Mouse (Mus musculus): ENCODE measurements around the gene Ldlrad1. TPM values are rescaled to one million over a fixed set of nuclear protein-coding genes. Genes with fewer than 3 reads are reported as not detected.
A peak's percentile ranks its signal among the peaks of the same experiment; 100 is the strongest.

Gene Ldlrad1
- total and polyA plus RNA-seq, 2 experiments: not detected

GRCm38 (mm10) chr4:107211465-107211864 lies 2.5 kb downstream of the Ldlrad1 start:
- Histone ChIP-seq H3K9ac (ENCODE audit: low read depth, low read length) (no peak overlapping the region), H3K4me1 (ENCODE audit: control insufficient read depth, insufficient read depth, low read length) (no peaks in the 10 kb centered on the region), H3K27ac (replicated peaks; ENCODE audit: insufficient read depth, low read depth, low read length) (no peak overlapping the region), H3K36me3 (ENCODE audit: control insufficient read depth, insufficient read depth, low read length) (no peaks in the 10 kb centered on the region), H3K4me3 (ENCODE audit: insufficient read depth, low read depth, low read length) (no peak overlapping the region), H3K27me3 (ENCODE audit: control insufficient read depth, insufficient read depth, low read length) (no peaks in the 10 kb centered on the region), H3K79me2 (ENCODE audit: control insufficient read depth, insufficient read depth, low read length) (no peaks in the 10 kb centered on the region)
- DNase-seq (ENCODE audit: extremely low read depth, low read depth, low spot score): no peak
- TF ChIP-seq POLR2A (IDR thresholded peaks at IDR 0.05; ENCODE audit: extremely low read depth, insufficient read depth, low read length) (no peak), CTCF (IDR thresholded peaks at IDR 0.05; ENCODE audit: low read depth, low read length) (no peak)
- 70% methylated on average over 4 of the region's 4 CpGs for WGBS

GRCm38 (mm10) chr4:107211936-107212335 lies 3.0 kb downstream of the Ldlrad1 start:
- H3K27ac ChIP-seq (replicated peaks; ENCODE audit: insufficient read depth, low read depth, low read length): no peak overlapping the region
- WGBS: 91% methylated on average over 5 of the region's 5 CpGs

GRCm38 (mm10) chr4:107213279-107214011 lies 4.5 kb downstream of the Ldlrad1 start:
- Histone ChIP-seq H3K79me2 (ENCODE audit: control insufficient read depth, insufficient read depth, low read length) (no peaks in the 10 kb centered on the region), H3K27me3 (ENCODE audit: control insufficient read depth, insufficient read depth, low read length) (no peaks in the 10 kb centered on the region), H3K27ac (replicated peaks; ENCODE audit: insufficient read depth, low read depth, low read length) (no peak overlapping the region), H3K4me3 (ENCODE audit: insufficient read depth, low read depth, low read length) (no peak overlapping the region), H3K36me3 (ENCODE audit: control insufficient read depth, insufficient read depth, low read length) (no peaks in the 10 kb centered on the region), H3K9ac (ENCODE audit: low read depth, low read length) (no peak overlapping the region), H3K4me1 (ENCODE audit: control insufficient read depth, insufficient read depth, low read length) (no peaks in the 10 kb centered on the region)
- DNase-seq (ENCODE audit: extremely low read depth, low read depth, low spot score): no peak
- TF ChIP-seq CTCF (IDR thresholded peaks at IDR 0.05; ENCODE audit: low read depth, low read length) (no peak), POLR2A (IDR thresholded peaks at IDR 0.05; ENCODE audit: extremely low read depth, insufficient read depth, low read length) (no peak)
- WGBS: 78% methylated on average over 12 of the region's 12 CpGs

More at GRCm38 (mm10) chr4:107211936-107212335, 3.0 kb downstream of the Ldlrad1 start:
- H3K4me1 ChIP-seq (ENCODE audit: control insufficient read depth, insufficient read depth, low read length): no peaks in the 10 kb centered on the region
- TF ChIP-seq CTCF (IDR thresholded peaks at IDR 0.05; ENCODE audit: low read depth, low read length) (no peak), POLR2A (IDR thresholded peaks at IDR 0.05; ENCODE audit: extremely low read depth, insufficient read depth, low read length) (no peak)
- no peak overlapping the region for H3K4me3 ChIP-seq (ENCODE audit: insufficient read depth, low read depth, low read length)
- no peak for DNase-seq (ENCODE audit: extremely low read depth, low read depth, low spot score)
- no peaks in the 10 kb centered on the region for H3K27me3 ChIP-seq (ENCODE audit: control insufficient read depth, insufficient read depth, low read length)
- H3K79me2 ChIP-seq (ENCODE audit: control insufficient read depth, insufficient read depth, low read length): no peaks in the 10 kb centered on the region
- no peak overlapping the region for H3K9ac ChIP-seq (ENCODE audit: low read depth, low read length)
- H3K36me3 ChIP-seq (ENCODE audit: control insufficient read depth, insufficient read depth, low read length): no peaks in the 10 kb centered on the region

- WGBS: 87% methylated on average over 9 of the region's 9 CpGs
- H3K4me3 ChIP-seq (ENCODE audit: insufficient read depth, low read depth, low read length): no peak overlapping the region
- no peak for DNase-seq (ENCODE audit: extremely low read depth, low read depth, low spot score)
- H3K27ac ChIP-seq (replicated peaks; ENCODE audit: insufficient read depth, low read depth, low read length): no peak overlapping the region
- H3K27me3 ChIP-seq (ENCODE audit: control insufficient read depth, insufficient read depth, low read length): no peaks in the 10 kb centered on the region
- H3K4me1 ChIP-seq (ENCODE audit: control insufficient read depth, insufficient read depth, low read length): peaks cover 10% of the 10 kb centered on the region
- H3K36me3 ChIP-seq (ENCODE audit: control insufficient read depth, insufficient read depth, low read length): no peaks in the 10 kb centered on the region
- TF ChIP-seq CTCF (IDR thresholded peaks at IDR 0.05; ENCODE audit: low read depth, low read length): no peak
- TF ChIP-seq POLR2A (IDR thresholded peaks at IDR 0.05; ENCODE audit: extremely low read depth, insufficient read depth, low read length): no peak
- H3K9ac ChIP-seq (ENCODE audit: low read depth, low read length): no peak overlapping the region
- H3K79me2 ChIP-seq (ENCODE audit: control insufficient read depth, insufficient read depth, low read length): no peaks in the 10 kb centered on the region
Measured at GRCm38 (mm10) chr4:107217574-107217973, 8.6 kb downstream of the Ldlrad1 start.

- H3K9ac ChIP-seq (ENCODE audit: low read depth, low read length): no peak overlapping the region
- H3K36me3 ChIP-seq (ENCODE audit: control insufficient read depth, insufficient read depth, low read length): no peaks in the 10 kb centered on the region
- peak; percentile 92 for DNase-seq (ENCODE audit: extremely low read depth, low read depth, low spot score)
- H3K4me1 ChIP-seq (ENCODE audit: control insufficient read depth, insufficient read depth, low read length): peaks cover 17% of the 10 kb centered on the region
- no peaks in the 10 kb centered on the region for H3K79me2 ChIP-seq (ENCODE audit: control insufficient read depth, insufficient read depth, low read length)
- H3K27ac ChIP-seq (replicated peaks; ENCODE audit: insufficient read depth, low read depth, low read length): peak overlapping the region; percentile 45; the same call in 1 of the 2 replicates
- H3K4me3 ChIP-seq (ENCODE audit: insufficient read depth, low read depth, low read length): no peak overlapping the region
- H3K27me3 ChIP-seq (ENCODE audit: control insufficient read depth, insufficient read depth, low read length): no peaks in the 10 kb centered on the region
- 13% methylated on average over 5 of the region's 5 CpGs for WGBS
- TF ChIP-seq CTCF (IDR thresholded peaks at IDR 0.05; ENCODE audit: low read depth, low read length) (no peak), POLR2A (IDR thresholded peaks at IDR 0.05; ENCODE audit: extremely low read depth, insufficient read depth, low read length) (no peak)
Measured at GRCm38 (mm10) chr4:107221524-107221923, 12.5 kb downstream of the Ldlrad1 start.

All from liver, adult 2 months (tissue).